Mouse (Mus musculus) cerebellum, adult 2 months (tissue): Measurements from ENCODE around the gene Art3.

ENCODE experiments used
- CTCF ChIP-seq: fragments of 200-500 bp; IDR thresholded peaks from 2 replicates; pipeline ENCODE4 v1.5.1; 2011; ENCODE audit warnings: low read depth, mild to moderate bottlenecking, control low read depth, low read length, moderate library complexity, borderline replicate concordance; ENCODE audit not compliant: insufficient read depth
- POLR2A ChIP-seq: fragments of 200-500 bp; IDR thresholded peaks from 2 replicates; pipeline ENCODE4 v1.6.1; 2011; ENCODE audit warnings: low read length, control low read depth, borderline replicate concordance; ENCODE audit not compliant: insufficient read depth

DNA sequence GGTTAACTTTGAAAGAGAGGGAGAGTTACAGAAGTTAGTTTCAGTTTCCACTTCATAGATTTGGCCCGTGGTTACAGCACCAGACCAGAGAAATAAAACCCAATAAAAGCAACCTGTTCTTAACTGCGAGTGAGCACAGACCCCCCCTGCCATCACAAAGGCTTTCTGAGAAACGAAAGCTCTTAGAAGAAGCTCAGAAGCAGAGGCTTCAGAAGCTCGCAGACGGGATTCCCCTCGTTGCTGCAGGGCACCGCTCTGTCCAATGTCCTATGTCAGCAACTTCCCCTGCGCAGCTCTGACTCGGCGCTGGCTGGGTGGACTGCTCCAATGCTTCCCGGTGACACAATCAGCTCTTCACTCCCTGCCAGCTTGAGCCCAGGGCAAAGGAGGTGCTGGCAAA, 21.9 kb downstream of the Art3 start:
- TF ChIP-seq CTCF = no peak
- TF ChIP-seq POLR2A = no peak
